Mouse (Mus musculus) WW6 (cell line): ENCODE data around the gene Arglu1.

Experiments
- DNase-seq: peaks from one replicate; pipeline ENCODE4 v3.0.0-alpha.2; 2013; ENCODE audit warnings: low read depth, low spot score

Gene Arglu1

DNA sequence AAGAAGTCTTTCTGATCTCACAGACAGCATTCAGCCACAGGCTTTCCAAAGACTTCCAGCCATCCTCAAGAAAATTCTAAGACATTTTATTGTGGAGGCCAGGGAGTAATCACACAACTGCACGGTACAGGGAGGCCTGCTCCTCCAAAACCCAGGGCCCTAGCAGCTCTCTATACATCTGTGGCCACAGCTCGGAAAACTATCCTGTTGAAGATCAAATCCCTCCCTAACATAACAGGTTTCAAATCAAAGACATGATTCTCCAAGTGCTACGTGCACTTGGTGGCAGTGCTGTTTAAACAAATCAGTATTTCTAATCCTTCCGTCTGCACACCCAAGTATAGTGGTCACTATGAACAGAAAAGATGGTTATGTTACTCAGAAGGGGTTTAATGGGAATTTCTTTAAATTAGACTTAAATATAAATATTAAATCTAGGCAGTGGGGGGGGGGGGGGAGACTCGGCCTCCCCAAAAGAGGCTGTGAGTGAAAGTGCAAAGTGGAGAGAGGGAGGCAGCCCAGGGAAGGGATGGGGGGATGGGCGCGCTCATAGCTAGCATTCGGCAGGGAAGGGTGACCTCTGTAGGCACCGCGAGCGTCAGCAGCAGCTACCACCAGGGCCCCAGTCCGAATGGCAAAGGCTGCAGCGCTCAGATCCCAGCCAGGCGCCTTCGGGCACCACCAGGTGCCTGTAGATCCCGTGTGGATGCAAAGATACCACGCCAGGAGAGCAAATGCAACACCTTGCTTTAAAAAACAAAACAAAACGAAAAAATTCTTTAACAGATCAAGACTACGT is 31.7 kb downstream of the Arglu1 start:
- no peak for DNase-seq

DNA sequence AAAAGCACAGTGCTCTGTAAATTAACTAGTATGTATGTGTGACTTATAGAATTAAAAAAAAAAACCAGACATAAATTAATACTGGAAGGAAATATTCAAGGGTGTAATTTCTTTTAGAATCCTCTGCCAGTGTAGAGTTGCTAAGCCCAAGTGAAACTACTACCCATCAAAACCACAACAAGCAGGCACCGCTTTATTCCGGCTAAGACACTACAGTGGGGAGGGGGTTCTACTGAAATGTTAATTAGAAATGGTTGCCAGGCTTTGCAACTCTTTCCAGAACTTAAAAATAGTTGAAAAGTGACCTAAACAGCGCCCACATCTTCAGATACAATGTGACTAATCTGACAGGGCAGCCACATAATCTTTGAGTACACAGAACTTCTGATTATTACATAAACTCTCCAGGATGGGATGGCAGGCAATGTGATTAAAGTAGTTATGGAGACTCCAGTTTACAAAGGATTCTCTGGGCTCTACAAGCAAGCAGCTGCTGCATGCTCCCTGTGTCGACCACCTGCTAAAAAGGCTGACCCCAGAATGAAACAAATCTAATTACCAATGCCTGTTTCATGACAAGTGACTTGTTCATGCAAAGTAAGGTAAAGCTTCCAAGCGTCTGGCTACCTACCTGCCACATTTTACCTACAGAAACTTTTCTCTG is 32.5 kb downstream of the Arglu1 start:
- DNase-seq: no peak

DNA sequence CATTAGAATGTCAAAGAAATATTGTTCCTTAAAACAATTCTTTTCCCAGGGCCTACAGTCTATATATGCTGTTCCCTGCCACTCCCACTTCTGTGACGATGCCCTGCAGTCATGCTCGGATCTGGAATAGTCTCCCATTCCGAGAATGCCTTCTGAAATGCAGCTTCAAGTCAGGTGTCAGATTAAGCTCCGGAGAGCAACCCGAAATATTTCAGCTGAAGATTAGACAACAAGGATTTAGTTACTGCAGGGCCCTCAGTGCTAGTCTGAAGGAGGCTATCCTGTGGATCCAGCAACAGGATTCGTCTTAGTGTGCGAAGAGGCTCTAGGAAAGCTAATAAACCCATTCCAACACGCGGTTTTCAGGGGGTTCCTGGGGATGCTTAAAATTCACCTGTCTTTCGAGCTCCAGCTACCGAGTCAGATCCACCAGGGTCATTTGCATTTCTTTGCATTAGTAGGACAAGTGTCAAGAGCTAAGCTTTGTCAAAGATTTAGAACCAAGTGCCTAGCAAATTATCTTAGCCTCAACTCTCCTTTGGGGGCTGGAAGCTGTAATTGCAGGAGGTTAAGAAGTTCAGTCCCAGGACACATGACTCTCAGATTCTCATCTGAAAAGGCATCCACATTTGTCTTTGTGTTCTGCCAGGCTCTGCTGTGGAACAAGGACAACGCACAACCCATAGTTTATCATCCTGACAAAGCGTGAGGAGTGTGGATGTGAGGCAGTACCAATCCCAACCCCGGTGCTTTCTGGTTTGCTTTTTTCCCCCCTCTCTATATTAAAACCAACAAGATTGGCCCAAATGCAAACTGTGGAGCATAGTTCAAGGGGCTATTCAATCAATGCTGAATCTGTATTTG is 33.5 kb downstream of the Arglu1 start:
- no peak for DNase-seq

DNA sequence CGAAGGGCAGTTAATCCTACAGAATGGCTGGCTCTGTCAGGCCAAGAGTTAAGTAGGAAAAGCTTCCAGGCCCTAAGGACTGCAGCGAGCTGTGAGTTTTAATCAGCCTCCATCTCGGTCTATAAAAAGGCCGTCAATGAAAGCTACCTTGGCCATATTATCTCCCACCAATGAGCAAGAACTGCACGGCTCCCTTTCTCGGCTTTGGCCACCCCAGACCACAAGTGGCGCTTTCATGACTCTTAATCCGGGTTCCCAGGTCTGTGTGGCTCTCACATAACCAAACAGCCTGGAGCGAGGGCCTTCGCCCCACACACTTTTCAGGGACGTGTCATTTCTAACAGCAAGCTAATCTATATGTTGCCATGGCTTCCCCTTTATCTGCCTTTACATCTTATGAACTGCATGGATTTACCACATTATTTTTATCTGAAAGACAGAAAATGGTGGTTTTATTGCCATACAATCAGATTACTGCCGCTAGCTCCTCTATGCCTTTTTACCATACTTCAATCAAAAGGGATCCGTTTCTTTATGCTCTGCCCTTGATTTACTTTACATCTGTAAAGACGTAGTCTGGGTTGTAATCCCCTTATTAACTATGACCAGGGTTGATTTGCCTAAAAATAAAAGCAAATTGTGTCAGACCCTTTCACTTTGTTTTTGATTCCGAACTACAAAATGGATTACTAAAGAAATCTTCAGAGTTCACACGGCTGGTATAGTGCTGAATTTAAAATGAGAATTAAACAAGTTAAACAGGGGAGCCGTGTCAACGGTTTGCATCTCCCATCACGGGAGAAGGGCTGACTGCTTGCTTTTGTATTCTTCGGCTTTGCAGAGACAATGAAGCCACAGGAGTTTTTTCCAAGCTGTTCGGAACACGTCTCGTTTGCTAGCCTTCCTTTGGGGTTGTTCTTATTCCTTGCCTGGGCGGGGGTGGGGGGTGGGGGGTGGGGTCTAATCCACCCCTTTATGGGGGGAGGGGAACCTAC is 34.7 kb downstream of the Arglu1 start:
- no peak for DNase-seq

DNA sequence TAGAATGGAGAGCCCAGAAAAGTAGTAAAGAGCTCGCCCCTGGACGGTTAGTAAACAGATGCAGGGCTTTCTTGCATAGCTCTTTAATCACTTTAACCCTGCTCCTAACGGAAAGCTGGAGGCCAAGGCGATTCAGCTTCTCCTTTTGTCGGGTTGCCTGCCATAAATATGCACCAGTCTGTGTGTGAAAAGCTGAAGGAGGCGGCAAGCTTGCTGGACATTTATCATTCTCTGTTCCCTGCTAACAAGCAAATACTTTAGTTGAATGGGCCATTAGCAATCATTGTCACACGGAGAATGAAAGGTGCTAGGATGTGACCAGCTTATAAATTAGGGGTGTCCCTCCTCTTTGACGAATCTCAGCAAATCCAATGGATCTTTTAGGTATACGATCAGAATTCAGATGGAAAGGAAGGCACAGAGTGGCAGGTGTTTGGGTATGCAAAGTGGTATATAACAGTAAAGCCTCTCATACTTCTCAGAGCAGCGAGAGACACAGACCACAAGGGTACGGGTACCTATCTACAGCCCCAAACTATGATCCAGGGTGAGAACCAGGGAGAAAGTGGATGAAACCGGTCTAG is 36.3 kb downstream of the Arglu1 start:
- DNase-seq: no peak

DNA sequence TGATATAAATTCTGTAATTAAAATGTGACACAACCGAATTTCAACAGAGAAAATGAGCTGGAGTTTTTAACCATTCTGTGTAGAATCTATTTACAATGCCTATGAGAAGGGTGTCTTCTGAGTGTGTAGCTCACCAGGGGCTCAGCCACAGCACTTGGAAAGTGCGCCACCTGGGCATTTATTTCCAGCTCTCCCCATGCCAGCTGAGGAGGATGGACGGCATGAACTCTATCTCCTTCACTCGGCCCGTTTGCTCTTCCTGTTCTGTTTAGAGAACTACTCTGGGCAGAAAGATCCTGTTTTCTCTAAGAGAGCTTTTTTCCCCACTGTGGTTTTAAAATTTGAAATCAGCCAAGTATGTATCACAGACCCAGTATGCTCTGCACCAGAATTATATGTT is 37.0 kb downstream of the Arglu1 start:
- no peak for DNase-seq

DNA sequence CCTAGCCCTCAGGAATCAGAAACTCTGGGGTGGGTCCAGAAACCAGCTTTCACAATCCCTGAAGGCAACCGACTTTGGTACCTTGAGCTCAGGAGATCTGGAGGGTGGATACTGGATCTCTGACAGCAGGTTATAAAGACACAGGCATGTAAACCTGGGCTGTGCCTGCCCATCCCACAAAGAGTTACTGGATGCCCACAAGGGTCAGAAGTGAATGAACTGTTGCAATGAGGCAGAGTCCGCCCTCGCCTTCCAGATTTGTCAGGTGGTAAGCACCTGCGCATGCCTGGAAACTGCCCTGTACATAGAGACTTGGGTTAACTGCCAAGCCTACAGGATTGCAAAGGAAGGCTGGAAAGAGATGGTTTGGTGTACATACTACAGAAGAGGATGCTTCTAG is 37.9 kb downstream of the Arglu1 start:
- no peak for DNase-seq

DNA sequence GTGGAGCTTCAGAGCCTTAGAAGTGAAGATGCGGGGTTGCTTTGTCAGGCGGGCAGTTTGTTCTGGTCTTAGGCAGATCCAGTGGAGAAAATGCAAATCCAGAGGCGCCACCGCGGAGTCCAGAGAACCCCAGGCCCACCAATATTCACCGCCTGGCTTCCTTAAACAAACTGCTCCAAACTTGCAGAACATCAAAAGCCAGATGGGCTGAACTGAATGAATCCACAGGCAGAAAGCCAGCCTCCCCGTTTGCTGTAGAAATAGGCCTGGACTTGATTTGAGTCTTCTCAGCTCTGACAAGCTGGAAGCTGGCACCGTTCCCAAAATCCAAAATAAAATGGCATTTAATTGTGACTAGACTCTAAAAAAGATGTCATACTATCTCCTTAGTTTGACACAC is 40.4 kb downstream of the Arglu1 start:
- no peak for DNase-seq

DNA sequence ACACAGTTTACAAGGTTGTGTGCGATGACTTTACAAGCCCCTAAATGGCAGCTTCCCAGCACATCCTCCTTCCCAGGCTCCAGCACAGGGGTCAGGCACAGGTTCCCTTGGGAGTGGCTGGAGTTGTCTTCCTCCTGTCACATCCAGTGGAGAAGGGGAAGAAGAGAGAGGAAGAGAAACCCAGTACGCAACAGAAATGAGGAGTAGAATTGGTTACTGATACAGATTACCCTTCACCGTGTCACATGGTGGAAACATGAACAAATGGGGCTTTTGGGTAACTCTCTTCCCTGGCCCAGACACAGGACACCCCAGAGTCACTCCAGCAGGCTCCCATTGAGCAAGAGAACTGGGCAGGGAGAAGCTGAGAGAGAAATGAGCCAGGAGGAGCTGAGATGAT is 40.8 kb downstream of the Arglu1 start:
- DNase-seq: no peak

DNA sequence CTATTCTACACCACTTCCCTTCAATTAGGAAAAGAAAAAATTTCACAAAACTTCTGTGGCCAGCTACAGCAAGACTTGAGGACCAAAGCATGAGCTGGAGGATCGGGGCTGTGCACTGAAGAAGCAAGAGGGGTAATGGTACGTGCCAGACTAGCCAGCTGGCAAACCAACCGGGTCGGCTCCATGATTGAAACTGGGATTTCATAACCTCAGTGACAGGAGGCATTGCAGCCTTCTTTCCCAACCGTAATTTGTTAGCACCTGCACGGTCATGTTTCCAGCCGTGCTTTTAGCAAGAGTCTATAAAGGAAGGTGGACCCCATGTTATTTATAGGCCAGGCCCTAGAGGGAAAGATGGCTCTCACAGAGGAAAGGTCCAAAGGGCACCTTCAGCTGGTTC is 41.6 kb downstream of the Arglu1 start:
- DNase-seq: no peak

DNA sequence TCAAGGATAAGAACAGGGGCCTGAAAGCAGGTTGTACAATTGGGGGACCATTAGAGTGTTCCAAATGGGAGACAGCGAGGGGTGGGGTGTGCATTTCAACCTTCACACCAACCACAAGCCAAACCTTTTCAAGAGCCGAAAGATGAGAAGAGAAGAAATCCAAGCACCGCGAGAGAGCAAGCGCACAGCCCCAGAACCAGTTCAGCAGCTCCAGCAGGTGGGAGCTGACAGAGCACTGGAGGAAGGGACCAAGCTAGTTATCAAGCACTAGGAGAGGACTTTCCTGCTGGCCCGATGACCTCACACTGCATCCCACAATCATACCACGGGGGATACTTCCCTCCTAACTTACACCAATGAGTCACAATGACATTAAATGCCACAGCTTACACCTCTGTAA is 42.5 kb downstream of the Arglu1 start:
- no peak for DNase-seq

DNA sequence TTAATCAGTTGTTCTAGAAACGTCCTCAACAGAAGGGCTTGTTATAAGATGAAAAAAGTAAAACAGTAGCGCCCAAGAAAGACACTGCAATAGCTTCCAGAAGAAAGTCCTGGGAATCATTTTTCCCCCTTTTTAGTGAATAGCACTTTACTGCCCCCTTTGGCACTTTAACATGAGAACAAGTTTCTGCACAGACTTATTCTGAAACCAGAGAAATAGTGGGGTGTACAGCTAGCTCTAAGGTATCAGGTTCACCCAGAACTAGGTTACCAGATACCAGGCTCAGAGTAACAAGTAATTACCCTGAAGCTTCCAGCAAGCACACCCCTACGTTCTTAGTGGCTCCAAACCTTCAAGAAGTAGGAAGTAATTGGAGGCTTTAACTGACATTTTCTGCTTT is 43.0 kb downstream of the Arglu1 start:
- DNase-seq: no peak

DNA sequence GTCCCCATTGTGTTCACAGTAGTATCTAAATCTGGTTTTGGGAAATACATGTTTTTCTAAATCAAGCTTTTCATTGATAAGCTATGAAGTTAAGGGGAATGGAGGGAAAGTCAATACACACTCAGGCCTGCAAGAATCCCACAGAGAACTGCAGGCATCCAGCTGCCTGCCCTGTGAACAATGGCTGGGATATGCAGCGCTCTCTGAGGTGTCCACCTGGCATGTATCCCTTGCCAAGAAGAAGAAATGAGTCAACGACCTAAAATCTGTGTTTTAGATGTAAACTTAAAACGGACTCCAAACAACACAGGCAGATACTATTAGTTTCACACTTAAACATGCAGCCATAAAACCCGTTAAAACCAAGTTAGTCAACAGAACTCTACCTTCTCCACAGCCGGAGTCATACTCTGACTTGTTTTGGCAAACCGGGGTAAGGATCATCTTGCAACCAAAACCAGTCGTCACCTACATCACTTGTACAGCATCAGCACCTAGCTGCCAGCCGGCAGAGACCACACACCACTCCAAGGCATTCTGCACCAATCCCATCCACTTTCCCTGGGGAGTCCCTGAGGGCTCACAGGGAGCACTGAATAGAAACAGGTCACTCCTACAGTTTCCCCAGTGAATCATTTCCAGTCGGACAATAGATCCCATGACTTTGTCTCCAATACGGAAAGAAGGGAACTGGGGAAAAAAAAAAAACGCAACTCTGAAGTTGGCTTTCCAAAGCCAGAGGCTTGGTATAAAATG is 46.0 kb downstream of the Arglu1 start:
- no peak for DNase-seq

DNA sequence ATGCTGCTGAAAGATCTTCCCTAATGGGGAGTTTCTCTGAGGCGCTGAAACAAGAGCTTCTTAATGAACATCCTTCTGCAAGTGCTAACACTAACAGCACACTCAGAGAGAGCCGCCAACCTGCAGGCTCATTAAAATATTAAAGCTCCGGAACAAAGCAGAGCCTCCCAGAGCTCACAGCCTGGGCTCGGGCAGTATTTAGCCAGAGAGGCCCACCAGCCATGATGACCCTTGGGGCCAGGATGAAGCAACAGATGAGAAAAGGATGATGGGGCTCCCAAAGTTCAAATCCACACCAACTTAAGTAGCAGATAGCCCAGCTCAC is 50.1 kb downstream of the Arglu1 start:
- DNase-seq: no peak

DNA sequence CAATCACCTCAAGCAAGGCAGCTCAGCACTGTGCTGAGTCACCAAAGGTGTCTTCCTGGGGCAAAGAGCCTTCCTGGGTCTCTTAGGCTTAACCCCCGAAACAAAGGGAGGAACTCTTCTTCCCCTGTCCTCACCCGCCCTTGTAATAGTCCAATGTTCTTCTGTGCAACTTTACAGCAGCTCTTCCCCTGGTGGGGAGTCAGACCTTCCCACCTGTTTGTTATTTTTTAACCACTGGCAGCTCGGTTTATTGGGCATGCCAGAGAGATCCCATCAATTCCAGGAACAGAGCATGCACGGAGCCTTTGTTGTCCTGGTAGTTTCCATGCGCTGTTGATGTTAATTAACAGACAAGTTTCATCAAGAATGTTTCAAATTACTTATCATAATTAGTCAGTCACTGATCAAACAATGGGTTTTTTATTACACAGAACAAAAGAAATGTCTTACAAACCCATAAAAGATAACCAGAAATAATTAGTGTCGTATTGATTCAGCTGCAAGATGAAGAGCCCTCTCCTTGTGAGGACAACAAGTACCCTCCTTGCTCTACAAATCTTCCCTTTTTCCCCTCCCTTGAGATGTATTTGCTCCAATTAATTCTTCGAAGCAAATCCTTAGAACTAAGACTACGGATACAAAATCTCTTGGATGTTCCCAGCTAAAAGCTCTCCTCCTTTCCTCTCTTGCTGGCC is 50.6 kb downstream of the Arglu1 start:
- DNase-seq: no peak

DNA sequence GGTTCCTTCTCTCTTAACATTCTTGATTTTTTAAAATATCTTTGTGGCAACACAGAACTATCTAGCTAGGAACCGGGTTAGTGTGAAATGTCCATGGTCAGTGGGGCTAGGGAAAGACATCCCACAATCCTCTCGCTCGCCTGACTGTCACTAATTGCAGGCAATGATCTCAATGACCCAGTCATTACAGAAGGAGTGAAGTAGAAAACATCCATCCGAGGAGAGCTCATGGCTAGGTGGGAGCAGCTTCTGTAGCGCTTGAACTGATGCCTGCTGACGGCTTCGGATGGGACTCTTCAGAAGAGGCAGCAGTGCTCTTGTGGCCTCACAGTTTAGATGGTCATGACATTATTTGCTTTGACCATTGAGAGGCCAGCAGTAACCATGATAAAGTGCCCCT is 58.9 kb downstream of the Arglu1 start:
- DNase-seq: no peak

DNA sequence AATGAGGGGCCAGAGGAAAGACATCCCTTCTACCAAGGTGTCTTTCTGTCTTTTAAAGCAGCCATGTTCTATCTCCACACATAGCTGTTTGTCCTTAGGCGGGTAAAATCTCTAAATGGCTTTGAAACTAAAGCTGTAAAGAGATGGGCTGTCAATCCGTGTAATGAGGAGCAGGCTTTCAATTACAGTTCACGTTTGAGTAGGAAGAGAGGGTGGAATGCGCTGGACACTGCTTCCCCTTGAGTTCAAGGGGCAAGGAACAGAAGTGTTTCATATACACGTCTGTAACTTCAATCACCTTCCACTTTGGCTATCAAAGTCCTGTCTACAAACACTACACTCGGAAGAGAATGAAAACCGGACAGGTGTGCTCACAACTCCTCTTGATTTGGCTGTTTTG is 66.3 kb downstream of the Arglu1 start:
- no peak for DNase-seq

DNA sequence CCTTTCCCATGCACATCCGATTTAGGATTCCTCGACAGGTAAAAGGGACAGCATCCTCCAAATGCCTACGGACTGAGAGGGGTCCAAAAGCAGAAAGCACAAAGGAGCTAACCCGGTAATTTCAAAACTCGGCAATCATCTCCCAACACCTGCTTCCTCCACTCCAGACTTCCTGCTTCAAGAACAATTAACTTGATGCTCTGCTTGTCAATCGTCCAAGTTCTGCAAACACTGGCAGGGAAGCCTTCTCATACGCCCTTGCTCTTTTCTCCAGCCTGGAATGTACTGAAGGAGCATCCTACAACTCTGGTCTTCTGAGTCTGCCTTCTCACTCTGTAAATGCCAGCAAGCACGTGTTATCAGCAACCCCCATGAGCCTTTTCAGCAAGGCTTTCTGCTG is 66.8 kb downstream of the Arglu1 start:
- DNase-seq: no peak

DNA sequence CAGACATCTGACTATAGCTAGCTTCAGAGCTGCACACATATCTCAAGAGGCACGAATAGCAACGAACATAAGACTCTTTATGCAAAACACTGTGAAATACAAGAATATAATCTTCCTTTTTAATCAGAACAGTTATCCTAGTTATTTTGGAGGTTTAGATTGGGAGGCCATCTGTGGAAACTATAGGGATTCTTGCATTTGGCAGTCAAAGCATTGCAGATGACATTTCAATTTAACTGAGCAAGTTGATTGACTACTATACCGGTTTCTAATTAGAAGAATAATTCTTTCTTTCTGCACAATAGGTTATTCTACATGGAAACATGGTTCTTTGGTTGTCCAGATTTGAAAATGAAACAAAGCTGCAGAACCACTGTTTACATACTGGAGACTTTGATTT is 67.8 kb downstream of the Arglu1 start:
- DNase-seq: no peak

DNA sequence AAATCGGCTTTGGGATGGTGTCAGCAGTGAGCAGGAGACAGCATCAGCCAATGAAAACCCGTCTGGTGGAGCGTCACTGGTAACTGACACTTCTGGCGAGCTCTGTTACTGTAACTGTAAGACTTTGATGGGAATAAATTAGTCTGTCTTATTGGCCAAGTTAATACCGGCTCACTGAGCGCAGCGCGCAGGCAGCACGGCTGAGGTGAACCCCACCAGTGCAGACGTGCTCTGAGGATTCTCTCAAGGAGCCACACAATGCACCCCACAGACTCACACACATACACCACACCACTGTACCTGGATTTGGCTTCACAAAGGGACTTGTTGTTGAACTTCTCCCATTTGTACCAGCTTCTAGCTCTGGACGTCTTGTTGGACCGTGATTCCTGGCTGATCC is 68.3 kb downstream of the Arglu1 start:
- no peak for DNase-seq
